Mouse (Mus musculus): Measurements from ENCODE around the gene Eif2ak1. TPM values are rescaled to one million over a fixed set of nuclear protein-coding genes. Genes with fewer than 3 reads are reported as not detected.
"Not testable (repeated sequence)": the region's sequence is repeated elsewhere in the genome, so short reads cannot be mapped to it uniquely, and the experiment has no call there.

Eif2ak1 gene
- total RNA-seq (2022), result 10 to 100 TPM; 41.5 to 49.6 (median 43.1) TPM

GRCm38 (mm10) chr5:143817116-143817930, at the start of gene Eif2ak1:
Gene Eif2ak1, plus strand, starts transcription at chr5:143817788.
- peak; percentile 88 to 89 for DNase-seq (ENCODE audit: low spot score in 2 of 2)

DNA sequence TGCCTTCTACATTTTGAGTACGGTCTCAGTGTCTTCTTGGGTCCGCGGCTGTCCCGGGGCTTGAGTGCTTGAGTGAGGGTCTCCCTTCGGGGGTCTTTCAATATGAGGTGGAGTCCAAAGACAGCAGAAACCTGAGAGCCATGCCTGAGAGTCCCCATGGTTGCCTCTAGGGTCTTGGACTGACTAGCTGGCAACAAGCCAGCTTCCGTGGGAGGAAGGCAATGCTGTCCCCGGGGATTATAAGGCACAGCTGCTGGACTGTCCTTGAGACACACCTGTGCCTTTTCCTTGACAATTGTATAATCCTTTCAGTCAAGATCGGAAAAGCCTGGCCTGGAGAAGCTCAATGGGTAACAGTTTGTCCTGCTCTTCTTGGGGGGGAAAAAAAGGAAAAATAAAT, 35.6 kb upstream of the Eif2ak1 start:
- no peak for DNase-seq (ENCODE audit: low spot score in 2 of 2)

- DNase-seq (ENCODE audit: low spot score in 2 of 2), result no peak
Measured at GRCm38 (mm10) chr5:143785391-143785790, 32.2 kb upstream of the Eif2ak1 start.

- not testable (repeated sequence) for DNase-seq (ENCODE audit: low spot score in 2 of 2)
Measured at GRCm38 (mm10) chr5:143801216-143801615, 16.4 kb upstream of the Eif2ak1 start.

- DNase-seq (ENCODE audit: low spot score in 2 of 2), result no peak
Measured at GRCm38 (mm10) chr5:143804056-143804765, 13.4 kb upstream of the Eif2ak1 start.

GRCm38 (mm10) chr5:143807268-143807667, 10.3 kb upstream of the Eif2ak1 start:
- DNase-seq (ENCODE audit: low spot score in 2 of 2), result no peak

GRCm38 (mm10) chr5:143809421-143810090, 8.0 kb upstream of the Eif2ak1 start:
- no peak for DNase-seq (ENCODE audit: low spot score in 2 of 2)

DNA sequence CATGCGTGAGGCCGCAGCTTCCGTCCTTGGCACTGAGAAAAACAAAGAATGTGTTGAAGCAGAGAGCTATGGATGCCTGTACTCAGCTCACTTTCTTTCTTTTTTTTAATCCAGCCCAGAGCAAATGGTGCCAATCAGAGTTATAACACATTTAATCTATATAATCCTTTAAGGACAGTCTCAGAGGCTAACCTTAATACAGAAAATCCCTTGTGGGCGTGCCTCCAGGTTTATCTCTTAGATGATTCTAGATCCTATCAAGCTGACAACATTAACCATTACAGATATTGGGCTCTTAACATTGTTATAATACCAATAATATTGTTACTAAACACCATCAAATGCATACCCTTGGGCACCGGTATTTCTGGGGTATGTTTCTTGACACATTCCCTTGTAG, 5.9 kb upstream of the Eif2ak1 start:
- DNase-seq (ENCODE audit: low spot score in 2 of 2), result no peak

DNA sequence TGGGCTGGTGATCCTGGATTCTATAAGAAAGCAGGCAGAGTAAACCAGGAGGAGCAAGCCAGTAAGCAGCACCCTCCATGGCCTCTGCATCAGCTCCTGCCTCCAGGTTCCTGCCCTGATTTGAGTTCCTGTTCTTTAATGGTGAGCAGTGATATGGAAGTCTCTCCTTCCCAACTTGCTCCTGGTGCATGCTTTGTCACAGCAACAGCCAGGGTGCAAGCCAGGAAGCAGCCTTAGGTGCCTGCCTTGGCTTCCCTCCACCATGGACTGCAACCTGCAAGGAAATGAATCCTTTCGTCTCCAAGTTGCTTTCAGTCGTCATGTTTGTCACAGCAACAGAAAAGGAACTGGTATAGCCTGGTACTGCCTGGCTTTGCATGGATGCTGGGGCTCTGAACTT, 3.0 kb upstream of the Eif2ak1 start:
- DNase-seq (ENCODE audit: low spot score in 2 of 2), result no peak

- no peak for DNase-seq (ENCODE audit: low spot score in 2 of 2)
Measured at GRCm38 (mm10) chr5:143817931-143818311, 333 bp downstream of the Eif2ak1 start.

DNA sequence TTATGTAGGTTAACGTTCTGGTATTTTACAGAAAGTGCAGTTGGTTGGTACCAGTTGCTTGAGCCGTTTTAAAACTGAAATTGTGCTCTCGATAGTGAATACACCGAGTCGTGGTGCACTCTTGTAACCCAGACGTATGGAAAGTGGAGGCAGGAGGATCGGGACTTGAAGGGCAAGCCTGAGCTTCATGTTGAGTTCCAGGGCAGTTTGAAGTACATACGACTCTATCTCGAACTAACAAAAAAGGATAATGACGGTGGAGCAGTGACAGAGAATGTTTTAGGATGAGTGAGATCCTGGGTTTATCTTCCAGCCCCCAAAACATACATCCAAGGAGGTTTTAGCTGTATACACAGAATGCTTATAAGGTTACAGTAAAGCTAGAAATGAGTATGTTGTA, 873 bp downstream of the Eif2ak1 start:
- no peak for DNase-seq (ENCODE audit: low spot score in 2 of 2)

DNA sequence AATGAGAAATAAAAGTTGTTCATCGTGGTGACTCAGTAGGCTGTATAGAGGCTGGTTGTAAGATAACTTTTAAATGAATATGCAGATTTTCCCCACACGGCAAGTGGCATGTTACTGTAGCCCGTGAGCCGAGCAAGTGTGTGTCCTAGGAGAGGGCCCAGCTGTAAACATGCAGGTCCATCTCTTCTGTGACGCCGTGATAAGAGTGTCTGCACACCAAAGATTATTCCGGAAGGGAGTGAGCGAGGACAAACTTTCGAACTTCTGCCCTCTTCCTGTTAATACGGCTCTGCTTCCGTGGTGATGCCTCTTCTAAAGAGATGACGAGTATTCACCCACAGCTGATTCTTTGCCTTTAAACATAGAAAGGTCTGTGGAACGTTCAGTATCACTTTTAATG, 1.4 kb downstream of the Eif2ak1 start:
- DNase-seq (ENCODE audit: low spot score in 2 of 2), result no peak

- no peak for DNase-seq (ENCODE audit: low spot score in 2 of 2)
Measured at GRCm38 (mm10) chr5:143819906-143820660, 2.5 kb downstream of the Eif2ak1 start.

DNA sequence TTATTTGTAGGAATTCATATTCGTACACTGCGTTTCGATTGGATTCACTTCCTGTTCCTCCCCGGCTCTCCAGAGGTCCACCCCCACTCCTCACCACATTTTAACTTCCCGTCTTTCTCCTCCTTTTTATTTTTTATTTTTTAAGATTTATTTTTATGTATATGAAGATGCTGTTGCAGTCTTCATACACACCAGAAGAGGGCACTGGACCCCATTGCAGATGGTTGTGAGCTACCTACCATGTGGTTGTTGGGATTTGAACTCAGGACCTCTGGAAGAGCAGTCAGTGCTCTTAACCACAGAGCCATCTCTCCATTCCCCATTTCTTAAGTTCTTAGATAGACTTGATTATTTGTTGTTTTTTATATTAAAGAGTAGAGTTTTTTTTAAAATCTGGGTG, 3.2 kb downstream of the Eif2ak1 start:
- DNase-seq (ENCODE audit: low spot score in 2 of 2), result no peak

DNA sequence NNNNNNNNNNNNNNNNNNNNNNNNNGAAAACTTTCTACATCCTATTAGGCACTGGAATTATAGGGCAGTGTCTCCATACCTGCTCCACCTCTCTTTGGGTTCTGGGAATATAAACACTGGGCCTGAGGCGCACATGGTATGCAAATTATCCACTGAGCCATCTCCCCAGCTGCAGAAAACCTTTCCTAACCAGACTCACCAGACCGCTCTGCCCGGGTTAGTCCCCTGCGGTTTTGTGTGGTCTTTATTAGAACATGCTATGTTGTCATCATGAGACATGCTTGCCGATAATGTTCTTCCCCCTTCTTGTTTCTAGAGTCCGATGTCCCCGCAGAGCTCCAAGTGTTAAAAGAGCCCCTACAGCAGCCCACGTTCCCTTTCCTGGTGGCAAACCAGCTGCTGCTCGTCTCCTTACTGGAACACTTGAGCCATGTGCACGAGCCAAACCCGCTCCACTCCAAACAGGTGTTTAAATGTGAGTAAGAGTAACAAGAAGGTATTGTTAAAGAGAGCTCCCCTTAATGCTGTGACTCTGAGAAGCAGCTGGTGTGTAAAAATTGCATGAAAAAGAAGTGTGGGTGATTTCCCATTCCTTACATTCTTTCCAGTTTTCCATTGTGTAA, 54.1 kb downstream of the Eif2ak1 start:
- no peak for DNase-seq (ENCODE audit: low spot score in 2 of 2)

DNA sequence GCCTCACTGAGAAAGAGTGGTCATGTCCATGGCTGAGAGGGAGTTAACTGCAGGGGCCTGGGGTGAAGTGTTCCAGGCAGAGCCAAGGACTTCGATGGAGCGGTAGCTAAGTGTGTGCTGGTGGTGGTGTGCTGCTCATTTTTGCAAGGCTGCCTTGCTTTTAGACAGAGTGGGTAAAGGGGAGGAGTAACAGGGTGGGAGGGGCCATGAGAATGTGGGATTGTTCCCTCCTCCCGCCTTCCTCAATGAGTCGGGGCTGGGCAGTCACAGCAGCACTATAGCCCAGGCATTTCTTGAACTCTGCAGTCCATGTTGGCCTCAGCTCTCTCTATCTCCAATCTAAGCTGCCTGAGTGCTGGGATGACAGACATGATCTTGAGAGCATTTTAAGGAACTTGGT, 57.0 kb downstream of the Eif2ak1 start:
- DNase-seq (ENCODE audit: low spot score in 2 of 2), result no peak

- no peak for DNase-seq (ENCODE audit: low spot score in 2 of 2)
Measured at GRCm38 (mm10) chr5:143885274-143885673, 67.7 kb downstream of the Eif2ak1 start.

DNA sequence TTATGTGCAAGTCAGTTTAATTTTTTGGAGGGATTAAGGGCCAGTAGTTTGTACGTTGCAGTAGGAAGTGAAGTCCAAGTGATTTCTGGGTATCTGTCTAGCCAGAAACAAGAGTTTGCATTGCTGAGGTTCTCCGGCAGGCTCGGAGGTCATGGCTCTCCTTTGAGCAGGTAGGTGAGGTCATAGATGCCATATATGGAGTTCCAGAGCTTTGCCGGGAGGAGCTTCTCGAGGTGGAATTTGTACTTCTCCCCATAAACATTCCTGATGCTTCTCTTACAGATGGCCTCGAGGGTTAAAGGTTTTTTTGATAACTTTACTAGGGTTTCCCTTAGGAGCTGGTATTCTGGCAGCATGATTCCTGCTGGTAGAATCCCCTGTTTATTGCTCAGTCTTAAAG, 73.2 kb downstream of the Eif2ak1 start:
- no peak for DNase-seq (ENCODE audit: low spot score in 2 of 2)

DNA sequence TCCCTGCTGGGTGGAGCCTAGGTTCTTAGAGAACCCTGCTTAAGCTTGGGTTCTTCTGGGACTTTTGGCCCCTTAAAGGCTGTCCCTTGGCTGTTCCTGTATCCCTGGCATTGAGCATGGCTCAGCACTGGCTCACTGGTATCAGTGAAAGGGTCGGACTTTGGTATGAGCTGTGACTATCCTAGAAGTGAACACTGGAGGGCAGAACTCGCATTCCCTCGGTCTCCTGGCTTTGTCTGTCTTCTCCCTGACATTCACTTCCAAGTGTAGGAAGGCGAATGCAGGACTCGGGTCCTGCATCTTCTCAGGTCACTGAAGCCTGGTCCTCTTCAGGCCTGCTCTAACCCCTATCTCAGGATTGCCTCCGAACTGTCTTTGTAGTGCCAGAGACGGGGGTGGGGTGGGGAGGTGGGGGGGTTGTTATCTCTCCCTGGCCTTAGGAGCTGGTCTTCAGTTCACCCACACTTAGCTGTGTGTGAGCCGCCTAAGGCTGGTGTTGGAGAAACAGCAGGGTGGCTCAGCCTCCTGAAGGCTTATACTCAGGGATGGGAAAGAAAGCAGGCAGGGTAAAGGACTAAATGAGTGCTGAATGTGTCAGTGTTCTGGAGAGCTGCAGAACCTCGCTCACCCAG, 74.8 kb downstream of the Eif2ak1 start:
- DNase-seq (ENCODE audit: low spot score in 2 of 2), result no peak

DNA sequence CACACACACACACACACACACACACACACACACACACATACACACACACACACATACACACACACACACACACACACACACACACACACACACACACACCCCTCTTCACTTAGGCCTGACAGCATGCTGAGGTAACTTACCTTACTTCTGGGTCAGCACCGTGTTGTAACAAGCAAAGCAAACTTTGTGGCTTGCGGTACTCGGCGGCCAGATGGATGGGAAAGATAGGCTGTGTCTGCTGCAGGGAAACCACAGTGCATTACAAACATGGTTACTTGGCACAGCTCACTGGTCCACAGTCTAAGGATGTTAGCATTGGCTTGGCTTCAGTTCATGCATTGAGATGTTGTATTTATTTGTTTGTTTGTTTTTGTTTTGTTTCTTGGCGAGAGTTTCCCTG, 75.8 kb downstream of the Eif2ak1 start:
- DNase-seq (ENCODE audit: low spot score in 2 of 2), result no peak
